Mouse (Mus musculus): Measurements from ENCODE around the gene Fat3.

DNA sequence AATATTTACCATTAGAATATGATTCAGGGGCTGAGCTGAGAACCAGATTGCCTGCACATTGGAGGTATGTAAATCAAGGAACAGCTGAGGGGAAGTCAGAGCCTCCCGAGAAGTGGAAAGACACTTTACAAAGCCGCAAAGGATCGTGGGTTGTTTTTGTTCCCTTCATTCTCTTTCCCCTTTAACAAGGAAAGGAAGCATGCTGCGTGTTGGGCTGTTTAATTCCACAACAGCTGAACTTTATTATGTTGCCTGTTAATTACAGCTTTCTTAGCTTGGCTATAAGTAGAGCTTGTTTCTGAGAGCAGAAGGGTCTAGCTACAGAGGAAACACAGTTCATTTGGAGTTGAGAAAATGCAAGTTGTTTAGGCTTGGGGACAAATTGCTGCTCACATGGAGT, 475.0 kb downstream of the Fat3 start:
- no peak for TF ChIP-seq CTCF (IDR thresholded peaks at IDR 0.05; ENCODE audit: control insufficient read depth, insufficient read depth, insufficient read length)
- TF ChIP-seq MYOD1 (IDR thresholded peaks at IDR 0.05; ENCODE audit: control insufficient read depth, insufficient read length, low read depth): no peak
- TF ChIP-seq CEBPB (IDR thresholded peaks at IDR 0.05; ENCODE audit: low read depth): no peak
- TF ChIP-seq MAX (IDR thresholded peaks at IDR 0.05): no peak

All from C2C12 (cell line).